Mouse (Mus musculus): Measurements from ENCODE around the gene Rpl36a.

Gene Rpl36a

GRCm38 (mm10) chrX:134585103-134586002 is at the start of gene Rpl36a:
Rpl36a (plus strand) TSS chrX:134585654.
- DNase-seq = peak; percentile 80 to 85

- peak in 1 of 2 experiments; percentile 6 for DNase-seq
Observed at GRCm38 (mm10) chrX:134539795-134540194, 45.7 kb upstream of the Rpl36a start.

GRCm38 (mm10) chrX:134540414-134541135 is 44.9 kb upstream of the Rpl36a start:
- DNase-seq = no peak

- DNase-seq = peak; percentile 20 to 33
Observed at GRCm38 (mm10) chrX:134541145-134541954, 44.1 kb upstream of the Rpl36a start, which contains the start of gene Timm8a1. Timm8a1 (minus strand) TSS chrX:134541865.

- DNase-seq = no peak
Observed at GRCm38 (mm10) chrX:134541955-134542308, 43.5 kb upstream of the Rpl36a start.

- DNase-seq = no peak
Observed at GRCm38 (mm10) chrX:134547330-134547729, 38.1 kb upstream of the Rpl36a start.

GRCm38 (mm10) chrX:134550903-134551302 is 34.6 kb upstream of the Rpl36a start:
- DNase-seq = no peak

- DNase-seq = no peak
Observed at GRCm38 (mm10) chrX:134553326-134553725, 32.1 kb upstream of the Rpl36a start.

GRCm38 (mm10) chrX:134554425-134554824 is 31.0 kb upstream of the Rpl36a start:
- no peak for DNase-seq

GRCm38 (mm10) chrX:134564326-134564725 is 21.1 kb upstream of the Rpl36a start:
- no peak for DNase-seq

- DNase-seq = peak in 1 of 2 experiments; percentile 24
Observed at GRCm38 (mm10) chrX:134566536-134567222, 18.8 kb upstream of the Rpl36a start.

GRCm38 (mm10) chrX:134577896-134578295 is 7.6 kb upstream of the Rpl36a start:
- DNase-seq = no peak

GRCm38 (mm10) chrX:134580528-134581305 is 4.7 kb upstream of the Rpl36a start:
- no peak for DNase-seq

- DNase-seq = no peak
Observed at GRCm38 (mm10) chrX:134582270-134582669, 3.2 kb upstream of the Rpl36a start.

- no peak for DNase-seq
Observed at GRCm38 (mm10) chrX:134582888-134583669, 2.4 kb upstream of the Rpl36a start, which contains the start of gene Btk. Btk (minus strand) TSS chrX:134583570.

GRCm38 (mm10) chrX:134586447-134586846 is 993 bp downstream of the Rpl36a start:
- no peak for DNase-seq

- no peak for DNase-seq
Observed at GRCm38 (mm10) chrX:134588261-134588660, 2.8 kb downstream of the Rpl36a start.

- DNase-seq = no peak
Observed at GRCm38 (mm10) chrX:134588997-134589396, 3.5 kb downstream of the Rpl36a start.

GRCm38 (mm10) chrX:134589836-134590235 is 4.4 kb downstream of the Rpl36a start:
- DNase-seq = no peak

GRCm38 (mm10) chrX:134599922-134600565 is 14.6 kb downstream of the Rpl36a start:
- DNase-seq = no peak

Measured in thymus, adult 18-20 months (tissue).